Mouse (Mus musculus) layer of hippocampus, postnatal 25 days (tissue): Measurements from ENCODE around the gene Ppp2r5c. TPM values are rescaled to one million over a fixed set of nuclear protein-coding genes. Genes with fewer than 3 reads are reported as not detected.

Source experiments
- DNase-seq, 2 experiments: peaks; one replicate each; pipeline ENCODE4 v3.0.0; 2022; ENCODE audit warnings: mixed read lengths in 2 of 2, low spot score in 1 of 2; ENCODE audit errors: extremely low spot score in 1 of 2
- total RNA-seq, 2 experiments: library from RNA; stranded (reverse); gene quantifications; 2 replicates each; pipeline ENCODE4 v1.2.3; 2021

Gene Ppp2r5c
- total RNA-seq = 100 to 1,000 TPM; 242 to 246 TPM

DNA sequence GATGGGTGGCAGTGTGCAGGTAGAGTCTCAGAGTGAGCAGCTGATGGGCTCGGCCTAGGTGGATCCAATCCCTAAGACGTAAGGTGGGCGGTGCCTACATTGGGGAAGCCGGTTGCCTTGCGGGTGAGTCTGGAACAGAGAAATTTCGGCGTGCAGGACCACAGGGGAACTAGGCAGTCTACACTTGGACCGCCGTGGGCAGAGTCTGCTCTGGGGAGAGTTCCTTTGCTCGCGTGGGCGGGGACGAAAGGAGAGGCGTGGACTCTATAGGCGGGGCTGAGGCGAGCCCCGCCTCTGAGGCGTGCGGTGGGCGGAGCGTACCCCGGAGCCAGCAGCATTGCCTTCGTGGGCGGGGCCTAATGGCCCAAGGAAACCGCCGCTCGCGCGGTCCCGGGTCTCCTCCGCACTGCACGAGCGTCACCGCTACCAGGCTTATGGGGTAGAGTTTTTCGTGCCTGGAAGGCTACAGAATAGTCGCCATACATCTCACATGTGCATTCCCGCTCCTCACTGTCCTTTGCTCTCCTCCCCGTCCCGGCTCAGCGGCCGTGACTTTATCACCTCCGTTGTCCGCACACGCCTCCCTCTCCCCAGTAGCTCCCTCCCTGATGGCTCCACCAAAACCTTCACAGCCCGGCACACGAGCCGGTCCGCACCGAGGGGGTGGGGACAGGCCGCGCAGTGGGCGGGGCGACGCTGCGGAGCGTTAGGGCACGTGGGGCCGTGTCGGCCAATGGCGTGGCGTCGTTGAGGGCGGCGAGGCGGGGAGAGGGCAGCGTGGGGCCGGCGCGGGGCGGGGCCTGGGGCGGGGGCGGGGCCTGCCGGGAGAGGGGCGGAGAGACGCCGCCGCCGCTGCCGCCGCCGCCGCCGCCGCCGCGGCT, at the start of gene Ppp2r5c:
TSS of gene Ppp2r5c (plus strand) at position 831 of the 881 bp plus-strand sequence.
- DNase-seq = peak; percentile 86

DNA sequence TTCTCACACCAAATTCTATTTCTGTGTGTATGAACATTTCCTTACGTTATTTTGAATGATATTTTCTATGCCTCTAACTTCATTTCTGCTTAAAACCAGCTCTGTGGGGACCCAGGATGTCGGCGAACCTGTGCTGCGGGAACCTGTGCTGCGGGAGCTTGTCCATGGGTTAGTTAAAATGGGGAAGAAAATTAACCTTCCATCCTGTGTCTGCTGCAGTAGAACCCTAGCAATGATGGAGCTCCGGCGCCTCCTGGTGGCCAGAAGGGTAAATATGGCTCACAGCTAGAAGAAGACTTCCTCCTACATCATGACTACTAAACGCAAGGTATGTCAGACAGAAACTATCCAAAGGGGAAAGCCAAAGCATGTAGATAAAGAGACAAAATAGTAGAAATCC, 48.6 kb upstream of the Ppp2r5c start:
- DNase-seq = peak; percentile 80 to 93

DNA sequence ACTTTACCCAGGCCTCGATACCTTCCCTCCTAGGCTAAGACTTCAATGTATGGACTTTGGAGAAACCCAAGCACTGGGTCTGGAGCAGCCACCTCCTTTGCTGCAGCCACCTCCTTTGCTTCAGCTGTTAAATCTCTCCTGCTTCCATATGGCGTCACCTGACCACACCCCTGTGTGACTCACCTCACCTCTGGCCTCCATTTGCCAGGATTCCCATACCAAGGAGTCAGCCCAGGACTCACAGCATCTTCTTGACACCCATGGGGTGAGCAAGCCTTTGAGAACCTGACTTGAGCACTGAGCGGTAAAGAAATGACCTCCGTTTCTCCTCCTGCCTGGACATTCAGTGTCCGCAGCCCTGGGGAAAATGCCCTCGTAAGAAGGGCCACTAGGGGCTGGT, 47.8 kb upstream of the Ppp2r5c start:
- DNase-seq = no peak

- DNase-seq = no peak
These were observed 46.0 kb upstream of the Ppp2r5c start for GRCm38 (mm10) chr12:110400936-110401335.

DNA sequence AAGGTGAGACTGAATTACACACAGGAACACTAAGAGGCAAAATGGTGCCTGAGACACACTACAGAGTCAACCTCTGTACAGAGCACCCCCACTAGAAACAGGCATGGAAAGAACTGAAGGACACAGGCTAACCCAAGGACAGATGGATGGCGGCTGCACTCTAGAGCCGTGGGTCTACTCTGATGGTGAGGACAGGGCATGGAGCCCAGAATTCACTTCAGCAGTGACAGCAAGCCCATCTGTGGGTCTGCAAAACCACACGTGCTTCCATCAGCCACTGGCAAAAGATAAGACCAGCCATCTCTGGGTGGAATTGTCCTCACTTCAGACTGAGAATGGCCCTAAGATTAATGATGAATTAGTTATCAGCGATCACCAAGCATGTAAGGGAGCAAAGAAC, 45.0 kb upstream of the Ppp2r5c start:
- no peak for DNase-seq

GRCm38 (mm10) chr12:110416244-110416643, 30.7 kb upstream of the Ppp2r5c start:
- no peak for DNase-seq

GRCm38 (mm10) chr12:110417023-110417986, 29.6 kb upstream of the Ppp2r5c start:
- DNase-seq = no peak

DNA sequence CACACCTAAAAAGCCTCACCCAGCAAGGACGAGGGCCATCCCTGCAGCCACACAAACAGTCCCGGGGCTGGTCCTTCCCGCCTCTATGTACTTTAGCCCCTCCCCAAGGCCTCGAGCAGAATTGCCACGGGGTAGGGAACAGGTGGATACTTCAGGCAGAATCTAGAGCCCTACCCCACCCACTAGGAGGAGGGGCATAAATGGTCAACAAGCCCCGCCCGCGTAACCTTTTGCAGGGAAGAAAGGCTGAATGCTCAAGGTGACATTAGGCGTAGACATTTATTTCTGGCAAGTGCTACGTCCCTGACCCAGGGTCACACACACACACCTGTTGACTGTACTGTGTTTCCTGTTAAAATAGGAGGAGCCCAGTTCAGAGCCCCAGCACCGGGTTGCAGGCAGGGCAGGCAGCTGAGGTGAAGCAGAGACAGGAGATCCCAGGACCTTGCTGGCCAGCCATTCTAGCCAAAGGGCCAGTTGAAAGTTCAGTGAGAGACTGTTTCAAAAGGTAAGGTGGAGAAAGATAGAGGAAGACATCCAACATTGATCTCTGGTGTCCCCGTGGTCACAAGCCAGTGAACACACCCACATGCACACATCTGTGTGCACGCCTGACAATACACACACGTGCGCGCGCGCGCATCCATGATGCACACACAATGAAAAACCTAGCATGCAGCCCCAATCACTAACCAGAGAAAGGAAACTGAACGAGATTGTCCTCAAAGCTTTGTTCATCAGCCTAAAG, 28.8 kb upstream of the Ppp2r5c start:
- DNase-seq = no peak

- peak; percentile 27 to 34 for DNase-seq
These were observed 28.1 kb upstream of the Ppp2r5c start for GRCm38 (mm10) chr12:110418735-110419350.

DNA sequence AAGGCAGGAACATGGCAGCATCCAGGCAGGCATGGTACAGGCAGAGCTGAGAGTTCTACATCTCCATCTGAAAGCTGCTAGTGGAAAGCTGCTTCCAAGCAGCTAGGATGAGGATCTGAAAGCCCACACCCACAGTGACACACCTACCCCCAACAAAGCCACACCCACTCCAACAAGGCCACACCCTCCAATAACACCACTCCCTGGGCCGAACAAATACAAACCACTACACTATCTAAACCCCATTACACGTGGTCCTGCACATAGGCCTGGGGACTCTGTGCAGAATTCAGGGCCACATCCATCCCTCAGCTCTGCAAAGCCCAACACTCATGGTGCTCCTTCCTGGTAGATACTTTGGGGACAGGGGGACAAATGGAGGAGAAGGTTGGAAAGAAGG, 27.0 kb upstream of the Ppp2r5c start:
- DNase-seq = no peak

DNA sequence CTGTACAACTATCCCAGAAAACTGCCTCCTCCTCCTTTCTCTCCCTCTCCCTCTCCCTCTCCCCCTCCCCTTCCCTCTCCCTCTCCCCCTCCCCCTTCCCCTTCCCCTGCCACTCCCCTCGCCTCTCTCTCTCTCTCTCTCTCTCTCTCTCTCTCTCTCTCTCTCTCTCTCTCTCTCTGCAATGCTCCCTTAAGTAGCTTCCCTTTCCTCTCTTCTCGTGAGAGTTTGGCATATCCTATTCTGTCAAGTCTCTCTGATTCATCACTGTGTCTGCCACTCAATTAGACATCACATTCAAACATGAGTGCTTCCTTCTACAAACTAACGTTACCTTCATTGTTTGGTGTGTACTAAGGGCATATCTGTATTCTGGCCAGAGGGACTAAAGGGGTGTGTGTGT, 25.6 kb upstream of the Ppp2r5c start:
- DNase-seq = no peak

- no peak for DNase-seq
These were observed 22.8 kb upstream of the Ppp2r5c start for GRCm38 (mm10) chr12:110424008-110424704.

DNA sequence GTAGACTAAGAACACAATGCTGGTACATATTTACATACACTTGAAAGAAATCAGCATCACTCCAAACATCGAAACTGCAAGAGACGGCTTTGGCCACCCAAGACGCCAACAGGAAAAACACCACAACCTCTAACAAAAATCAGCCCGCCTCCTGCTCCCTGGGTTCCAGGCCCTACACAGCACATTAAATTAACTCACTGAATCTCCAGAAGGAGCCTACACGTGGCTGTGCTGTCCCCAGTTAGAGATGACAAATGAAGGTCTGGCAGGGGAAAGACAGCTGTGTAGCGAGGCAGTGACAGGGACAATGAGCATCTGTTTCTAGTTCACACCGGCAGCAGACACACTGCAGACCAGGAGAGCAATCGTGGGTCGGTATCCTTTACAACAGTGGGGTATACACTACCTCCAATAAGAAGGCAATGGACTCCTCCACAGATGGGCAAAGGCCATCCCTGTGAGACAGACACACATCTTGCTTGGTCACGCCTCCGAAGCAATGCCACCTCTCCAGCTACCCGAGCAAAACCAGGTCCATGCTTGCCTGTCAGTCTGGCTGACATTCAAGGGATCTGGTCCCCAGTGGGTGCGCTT, 20.4 kb upstream of the Ppp2r5c start:
- DNase-seq = no peak

DNA sequence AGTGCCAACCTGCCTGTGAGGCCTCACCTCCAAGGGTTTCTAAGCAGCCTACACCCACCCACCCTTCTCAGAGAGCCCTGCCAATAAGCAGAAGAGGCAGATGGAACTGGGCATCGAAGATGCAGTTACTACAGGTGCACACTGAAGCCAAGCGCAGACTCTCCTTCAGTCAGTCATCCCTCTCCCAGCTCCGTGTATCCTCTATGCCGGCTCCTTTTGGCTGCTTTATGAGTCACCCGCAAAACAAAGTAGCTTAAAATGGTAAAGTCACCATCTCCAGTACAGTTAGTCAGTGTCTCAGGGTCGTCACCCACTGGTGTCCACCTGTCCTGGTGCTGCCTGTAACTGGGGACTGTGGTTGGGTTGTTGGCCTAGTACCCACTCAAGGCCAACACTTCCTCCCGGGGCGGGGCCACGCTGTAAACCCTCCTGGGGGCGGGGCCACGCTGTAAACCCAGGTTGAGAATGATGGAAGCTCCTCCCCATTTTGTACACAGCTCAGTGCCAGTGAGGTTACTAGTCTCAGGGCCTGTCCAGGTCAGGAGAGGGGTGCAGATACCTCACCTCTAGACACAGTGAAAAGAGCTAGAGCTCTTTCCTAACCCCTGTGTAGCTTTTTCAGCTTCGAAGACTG, 17.5 kb upstream of the Ppp2r5c start:
- no peak for DNase-seq

DNA sequence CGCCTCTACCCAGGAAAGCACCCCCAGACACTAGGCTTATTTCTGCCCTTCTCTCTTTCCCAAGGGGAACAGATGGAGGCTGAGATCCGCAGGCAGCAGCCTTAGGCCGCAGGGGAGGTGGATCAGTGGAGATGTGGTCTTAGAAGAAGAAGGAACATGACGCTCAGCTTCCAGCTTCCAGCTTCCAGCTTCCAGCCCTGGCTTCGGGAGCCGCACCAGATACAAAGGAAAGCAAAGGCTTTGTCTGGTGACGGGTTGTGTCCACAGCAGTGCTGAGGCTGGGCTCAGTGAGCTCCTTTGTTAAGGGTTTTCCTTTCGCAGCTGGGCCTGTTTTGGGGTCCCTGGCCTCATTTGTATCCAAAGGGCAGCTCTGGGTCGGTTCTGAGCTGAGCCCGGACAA, 16.9 kb upstream of the Ppp2r5c start:
- no peak for DNase-seq

DNA sequence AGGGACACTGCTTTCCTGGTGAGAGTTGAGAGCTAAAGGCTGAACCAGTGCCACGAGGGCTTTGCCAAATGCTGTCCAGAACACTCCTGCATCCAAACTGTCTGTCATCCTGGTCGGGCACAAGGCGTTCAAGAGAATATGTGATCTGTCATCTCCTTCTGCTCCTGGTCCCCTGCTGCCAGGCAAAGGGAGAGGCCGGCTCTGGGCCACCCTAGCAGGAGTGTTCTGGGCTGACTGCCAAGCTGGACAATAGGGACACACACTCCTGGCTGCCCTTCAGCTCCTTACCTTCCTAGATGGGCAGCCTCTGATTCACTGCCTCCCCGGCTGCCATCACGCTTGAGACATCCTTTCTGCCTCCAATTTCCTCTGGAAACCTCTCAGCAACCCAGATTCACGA, 15.1 kb upstream of the Ppp2r5c start:
- DNase-seq = no peak

- no peak for DNase-seq
These were observed 10.1 kb upstream of the Ppp2r5c start for GRCm38 (mm10) chr12:110436638-110437366.

- DNase-seq = no peak
These were observed 9.6 kb upstream of the Ppp2r5c start for GRCm38 (mm10) chr12:110437367-110437703.
